ENCODE assay signal across 19 mouse cellular contexts in the genomic region with DNA sequence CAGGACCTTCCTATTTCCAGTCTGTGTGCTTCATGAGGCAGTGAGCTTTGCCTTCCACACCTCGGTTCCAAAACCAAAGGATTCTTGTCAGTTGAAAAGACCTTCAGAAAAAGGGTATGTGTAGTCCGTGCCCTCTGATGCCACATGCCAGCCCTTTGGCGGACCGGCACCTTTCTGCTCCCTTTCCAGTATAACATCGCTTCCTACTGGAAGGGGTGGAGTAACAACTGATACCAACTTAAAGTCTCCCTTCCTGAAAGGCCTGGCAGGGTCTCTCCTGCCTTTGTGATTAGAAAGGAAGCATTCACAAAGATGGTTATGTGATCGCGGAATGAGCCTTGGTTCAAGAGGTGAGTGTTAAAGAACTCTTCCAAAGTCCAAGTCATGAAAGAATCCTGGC. TPM values are rescaled to one million over a fixed set of nuclear protein-coding genes. Genes with fewer than 3 reads are reported as not detected.
"Had no signal": no experiment of that assay in that cellular context is flagged by ENCODE, and none has a peak within 500 bp of the region (broad histone marks: within the 10 kb centered on the region; RNA-seq: fewer than 3 reads in every experiment).

No protein-coding gene starts in this region.

- H3K9me3 ChIP-seq: liver, embryonic 13.5 days; liver, embryonic 15.5 days; lung, embryonic 15.5 days; midbrain, embryonic 10.5 days; midbrain, embryonic 12.5 days; neural tube, embryonic 12.5 days had no signal

- H3K4me2 ChIP-seq: liver, embryonic 11.5 days; liver, embryonic 13.5 days; liver, embryonic 15.5 days; lung, embryonic 15.5 days; midbrain, embryonic 12.5 days; neural tube, embryonic 12.5 days had no signal

- H3K27ac ChIP-seq: liver, embryonic 13.5 days; liver, embryonic 15.5 days; lung, embryonic 15.5 days; midbrain, embryonic 10.5 days; midbrain, embryonic 12.5 days; neural tube, embryonic 12.5 days had no signal

- H3K9ac ChIP-seq: liver, embryonic 13.5 days; liver, embryonic 15.5 days; liver, postnatal 0 days; lung, embryonic 15.5 days; midbrain, embryonic 12.5 days; neural tube, embryonic 12.5 days had no signal

- H3K4me1 ChIP-seq: liver, embryonic 13.5 days; liver, embryonic 15.5 days; midbrain, embryonic 10.5 days; neural tube, embryonic 12.5 days had no signal

- H3K4me3 ChIP-seq: liver, embryonic 13.5 days; liver, embryonic 15.5 days; lung, embryonic 15.5 days; midbrain, embryonic 10.5 days; midbrain, embryonic 12.5 days; neural tube, embryonic 12.5 days had no signal

- ATAC-seq: liver, postnatal 0 days had no signal

- H3K36me3 ChIP-seq: liver, embryonic 13.5 days; liver, embryonic 15.5 days; lung, embryonic 15.5 days; midbrain, embryonic 10.5 days; midbrain, embryonic 12.5 days; neural tube, embryonic 12.5 days had no signal

- DNase-seq: liver; liver, embryonic 13.5 days; liver, postnatal 0 days; midbrain, embryonic 14.5 days; retina, postnatal 1 day; right cerebral cortex, adult 18-20 months; right cerebral cortex, postnatal 4 days; spleen, adult 18-20 months; thymus, adult 18-20 months; thymus, postnatal 14 days; thymus, postnatal 36 days had no signal

- H3K27me3 ChIP-seq: liver, embryonic 13.5 days; liver, embryonic 15.5 days; lung, embryonic 15.5 days; midbrain, embryonic 12.5 days; neural tube, embryonic 12.5 days had no signal

RNA-seq across cellular contexts. Expression of gene Tmem100, which starts 19.9 kb away (rescaled TPM):
- total RNA-seq: megakaryocyte-erythroid progenitor cell, adult 5-6 weeks; monocyte, adult 5-6 weeks had no signal
